Mouse (Mus musculus): Measurements from ENCODE around the gene Tspan2. TPM values are rescaled to one million over a fixed set of nuclear protein-coding genes. Genes with fewer than 3 reads are reported as not detected.

Gene Tspan2
- total RNA-seq, 2 experiments from 2014 or later: 5.2 to 7.6 TPM

DNA sequence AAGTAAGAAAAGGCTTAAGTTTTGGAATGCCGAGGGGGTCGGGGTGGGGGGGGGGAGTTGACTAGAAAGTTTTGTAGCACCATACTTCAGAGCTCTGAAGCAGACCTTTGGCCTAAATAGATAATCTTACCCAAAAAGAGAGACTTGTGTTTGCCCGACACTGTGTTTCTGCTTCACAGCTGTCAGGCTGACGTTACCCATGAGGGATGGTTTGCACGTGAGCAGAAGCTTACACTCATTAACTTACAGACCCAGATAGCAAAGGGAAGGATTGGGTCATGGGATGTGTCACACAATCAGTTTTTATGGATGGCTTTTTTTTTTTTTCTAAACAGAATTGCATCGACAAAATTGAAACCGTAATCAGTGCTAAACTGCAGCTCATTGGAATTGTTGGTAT lies 30.5 kb downstream of the Tspan2 start:
- no peak for DNase-seq

DNA sequence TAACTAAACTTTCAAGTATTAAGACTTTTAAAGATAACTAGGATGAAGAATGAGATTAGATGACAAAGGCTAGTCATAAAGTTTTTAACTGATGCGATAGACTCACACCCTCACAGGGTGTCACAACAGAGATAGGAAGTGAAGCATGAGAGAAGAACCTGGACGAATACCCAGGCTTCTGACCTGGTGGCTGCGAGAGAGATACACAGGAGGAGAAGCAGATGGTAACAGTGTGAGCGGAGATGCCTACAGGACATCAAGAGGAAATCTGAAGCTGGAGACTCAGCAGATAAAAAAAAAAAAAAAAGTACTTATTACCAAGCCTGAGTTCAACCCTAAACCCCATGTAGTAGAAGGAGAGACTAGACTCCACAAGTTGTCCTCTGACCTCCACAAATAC lies 38.7 kb downstream of the Tspan2 start:
- DNase-seq: no peak

- no peak for DNase-seq
These were observed 48.3 kb downstream of the Tspan2 start, which contains the start of gene Tshb for GRCm38 (mm10) chr3:102782618-102783017. Gene Tshb, minus strand, starts transcription at chr3:102782718.

DNA sequence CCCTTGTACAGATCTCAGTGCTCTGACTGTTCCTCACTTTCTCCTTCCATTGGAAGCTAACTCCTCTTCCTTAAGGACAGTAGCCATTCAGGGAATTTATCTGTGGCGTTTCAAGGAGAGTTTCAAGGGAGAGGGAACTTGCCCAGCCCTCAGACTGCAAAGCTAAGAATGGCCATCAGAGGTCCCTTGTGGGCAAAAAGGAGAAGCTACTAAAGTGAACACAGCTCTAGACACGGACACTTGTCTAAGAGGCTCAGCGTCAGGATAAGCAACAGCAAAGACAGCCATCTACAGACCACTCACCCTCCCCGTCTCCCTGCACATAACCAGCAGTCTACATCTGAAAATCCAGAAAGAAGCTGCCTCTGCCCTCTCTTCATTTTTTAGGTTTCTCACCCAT lies 53.0 kb downstream of the Tspan2 start:
- DNase-seq: no peak

DNA sequence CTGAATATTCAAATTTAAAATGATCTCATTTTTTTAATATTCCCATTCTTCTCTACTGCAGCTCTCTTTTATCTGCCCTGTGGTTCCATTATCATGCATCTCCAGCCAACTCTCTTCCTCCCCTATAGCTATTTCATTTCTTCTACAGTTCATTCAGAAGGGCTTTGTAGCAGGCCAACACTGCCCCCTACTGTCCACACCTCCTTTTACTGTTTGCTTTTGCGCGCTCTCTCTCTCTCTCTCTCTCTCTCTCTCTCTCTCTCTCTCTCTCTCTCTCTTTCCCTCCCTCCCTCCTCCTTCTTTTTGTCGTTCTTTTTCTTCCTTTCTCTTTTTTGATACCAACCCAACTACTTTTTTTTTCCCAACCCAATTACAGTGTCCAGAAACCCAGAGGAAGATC lies 69.6 kb downstream of the Tspan2 start:
- DNase-seq: peak; percentile 31

DNA sequence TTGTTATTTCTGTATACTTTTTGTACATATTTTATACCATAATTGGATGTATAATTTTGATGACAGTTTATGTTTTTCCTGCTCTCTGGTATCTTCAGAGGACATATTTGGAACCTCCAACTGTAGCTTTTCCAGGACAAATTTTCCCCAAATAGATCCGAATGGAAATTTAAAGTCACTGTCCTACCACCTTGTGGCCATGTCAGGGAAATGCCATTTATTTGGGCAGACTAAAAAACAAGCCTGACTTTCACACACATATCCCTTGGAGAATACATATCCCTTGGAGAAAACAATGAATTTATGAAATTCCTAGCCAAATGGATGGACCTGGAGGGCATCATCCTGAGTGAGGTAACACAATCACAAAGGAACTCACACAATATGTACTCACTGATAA lies 108.1 kb downstream of the Tspan2 start:
- no peak for DNase-seq

- DNase-seq: no peak
These were observed 114.3 kb downstream of the Tspan2 start for GRCm38 (mm10) chr3:102848661-102849060.

Other genes with a start within 250 kb of the Tspan2 start
- gene Tshb, start 48.2 kb downstream of the Tspan2 start, total RNA-seq (2021): not detected
- not detected for gene Sycp1, start 201.6 kb downstream of the Tspan2 start, total RNA-seq (2021)
- not detected for gene Nr1h5, start 229.6 kb downstream of the Tspan2 start, total RNA-seq (2021)